Mouse (Mus musculus) neural tube, embryonic 12.5 days (tissue): ENCODE data around the gene Xlr4b. TPM values are rescaled to one million over a fixed set of nuclear protein-coding genes. Genes with fewer than 3 reads are reported as not detected.

Source experiments
- polyA plus RNA-seq: library from polyadenylated mRNA; unstranded; fragments of >200 nt; fragmentation: Nextera tagmentation; extraction: Ambion mirVana; gene quantifications from 2 replicates; pipeline ENCODE4 v1.2.1, GENCODE M21; 2016

Xlr4b gene
- polyA plus RNA-seq, 1 experiment from 2014 or later: 0.37 TPM

Other genes starting within 250 kb of the Xlr4b start
- gene Zfp185, start 227.0 kb upstream of the Xlr4b start, polyA plus RNA-seq: 2.3 and 2.7 TPM in 2 replicates
- not detected in 2 replicates for gene Pnma5, start 177.2 kb upstream of the Xlr4b start, polyA plus RNA-seq
- gene Pnma3, start 149.5 kb upstream of the Xlr4b start, polyA plus RNA-seq: 0.99 and 1.1 TPM in 2 replicates
- 0.71 and 0.91 TPM in 2 replicates for gene Xlr4a, start 131.9 kb upstream of the Xlr4b start, polyA plus RNA-seq
- 3.7 and 4.1 TPM in 2 replicates for gene Xlr3a, start 117.2 kb upstream of the Xlr4b start, polyA plus RNA-seq
- 0.23 and 0.26 TPM in 2 replicates for gene Gm14685, start 97.3 kb upstream of the Xlr4b start, polyA plus RNA-seq
- not detected in 2 replicates for gene Xlr5b, start 65.5 kb upstream of the Xlr4b start, polyA plus RNA-seq
- not detected in 2 replicates for gene DXBay18, start 64.9 kb upstream of the Xlr4b start, polyA plus RNA-seq
- gene Spin2d, start 37.3 kb upstream of the Xlr4b start, polyA plus RNA-seq: not detected in 2 replicates
- 18.7 and 21.4 TPM in 2 replicates for gene Xlr3b, start 22.1 kb upstream of the Xlr4b start, polyA plus RNA-seq
- gene F8a, start 14.0 kb downstream of the Xlr4b start, polyA plus RNA-seq: 23.9 and 26.1 TPM in 2 replicates
- gene Xlr4c, start 28.8 kb downstream of the Xlr4b start, polyA plus RNA-seq: 0.57 TPM in 1 of 2 replicates, not detected in the other
- 0.60 and 0.82 TPM in 2 replicates for gene Xlr3c, start 51.1 kb downstream of the Xlr4b start, polyA plus RNA-seq
- gene Xlr5a, start 78.6 kb downstream of the Xlr4b start, polyA plus RNA-seq: not detected in 2 replicates
- gene Xlr5c, start 78.6 kb downstream of the Xlr4b start, polyA plus RNA-seq: not detected in 2 replicates
- not detected in 2 replicates for gene Gm45015, start 122.5 kb downstream of the Xlr4b start, polyA plus RNA-seq
- 15.6 and 15.7 TPM in 2 replicates for gene Zfp275, start 128.3 kb downstream of the Xlr4b start, polyA plus RNA-seq
- not detected in 2 replicates for gene Gm18336, start 184.4 kb downstream of the Xlr4b start, polyA plus RNA-seq
- 0.17 and 0.35 TPM in 2 replicates for gene Zfp92, start 196.8 kb downstream of the Xlr4b start, polyA plus RNA-seq
- not detected in 2 replicates for gene Trex2, start 221.0 kb downstream of the Xlr4b start, polyA plus RNA-seq
- gene Haus7, start 244.7 kb downstream of the Xlr4b start, polyA plus RNA-seq: 62.8 and 63.3 TPM in 2 replicates